Mouse (Mus musculus) embryonic facial prominence, embryonic 11.5 days (tissue): ENCODE data around the gene Slco6c1. TPM values are rescaled to one million over a fixed set of nuclear protein-coding genes. Genes with fewer than 3 reads are reported as not detected.
A peak's percentile ranks its signal among the peaks of the same experiment; 100 is the strongest.

Experiments
- ATAC-seq: fragments of 200-750 bp; cut with Nextera tagmentation; replicated peaks from 2 replicates; pipeline ENCODE4 v1.8.0; 2017; ENCODE audit warnings: low read depth; ENCODE audit not compliant: insufficient number of reproducible peaks, low FRiP score, low TSS enrichment
- DNase-seq: peaks from one replicate; pipeline ENCODE4 v3.0.0-alpha.2; 2015; ENCODE audit warnings: low spot score
- H3K27ac ChIP-seq: fragments of 300-500 bp; sonication (generic); replicated peaks from 2 replicates; pipeline ENCODE4 v1.5.1; 2014; ENCODE audit warnings: mild to moderate bottlenecking, low read depth, low read length, control low read depth
- H3K27me3 ChIP-seq: fragments of 300-500 bp; sonication (generic); 2 replicates; pipeline ENCODE4 v1.6.1; 2014; ENCODE audit warnings: mild to moderate bottlenecking, low read length, moderate library complexity, mixed read lengths; ENCODE audit not compliant: control insufficient read depth, insufficient read depth
- H3K36me3 ChIP-seq: fragments of 300-500 bp; sonication (generic); replicated peaks from 2 replicates; pipeline ENCODE4 v1.6.1; 2014; ENCODE audit warnings: low read depth, mild to moderate bottlenecking, low read length, moderate library complexity, mixed read lengths; ENCODE audit not compliant: control insufficient read depth, insufficient read depth
- H3K4me1 ChIP-seq: fragments of 300-500 bp; sonication (generic); 2 replicates; pipeline ENCODE4 v1.6.1; 2014; ENCODE audit warnings: low read length, mixed read lengths; ENCODE audit not compliant: control insufficient read depth, insufficient read depth
- H3K4me2 ChIP-seq: fragments of 300-500 bp; sonication (generic); 2 replicates; pipeline ENCODE4 v1.6.1; 2014; ENCODE audit warnings: low read depth, mild to moderate bottlenecking, control low read depth, low read length, moderate library complexity
- H3K4me3 ChIP-seq: fragments of 300-500 bp; sonication (generic); 2 replicates; pipeline ENCODE4 v1.5.1; 2014; ENCODE audit warnings: low read depth, low read length, control low read depth
- H3K9ac ChIP-seq: fragments of 300-500 bp; sonication (generic); replicated peaks from 2 replicates; pipeline ENCODE4 v1.6.1; 2014; ENCODE audit warnings: mild to moderate bottlenecking, control low read depth, low read length
- H3K9me3 ChIP-seq: fragments of 300-500 bp; sonication (generic); replicated peaks from 2 replicates; pipeline ENCODE4 v1.6.1; 2016; ENCODE audit warnings: mild to moderate bottlenecking, low read length, inconsistent platforms, mixed read lengths; ENCODE audit not compliant: control insufficient read depth
- WGBS: fragments of 180-500 bp; shearing (Covaris S2); extraction: QIAGEN DNeasy Blood & Tissue Kit; methylation state at CpG from one replicate; pipeline ENCODE4 v1.1.7; 2014; 5-methylcytosine and 5-hydroxymethylcytosine counted together
- polyA plus RNA-seq: library from polyadenylated mRNA; unstranded; fragments of >200 nt; fragmentation: Nextera tagmentation; extraction: Ambion mirVana; gene quantifications from 2 replicates; pipeline ENCODE4 v1.2.1, GENCODE M21; 2014

Slco6c1 gene
- polyA plus RNA-seq, result not detected in 2 replicates

DNA sequence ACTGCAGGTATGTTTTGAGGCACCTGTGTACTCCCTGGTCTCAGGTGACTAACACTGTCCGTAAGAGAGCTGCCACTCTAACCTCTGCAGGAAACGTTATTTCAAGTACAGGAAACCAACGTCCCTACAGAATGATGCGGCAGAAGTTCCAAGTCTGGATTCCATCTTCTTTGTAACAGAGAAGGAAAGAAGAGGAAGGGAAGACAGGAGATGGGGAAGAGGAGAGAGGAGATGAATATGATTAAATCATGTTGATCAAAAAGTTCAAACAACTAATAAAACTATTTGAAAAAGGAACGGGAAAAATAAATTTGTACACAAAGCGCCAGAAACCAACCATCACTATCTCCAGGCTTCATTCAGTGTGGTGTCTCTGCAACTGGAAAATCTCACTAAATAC lies at the start of gene Slco6c1:
Gene Slco6c1, minus strand, starts transcription at position 101 of the 400 bp plus-strand sequence.
- Histone ChIP-seq H3K27ac (no peak within 1 kb of the TSS), H3K27me3 (no peaks in the 10 kb centered on the region), H3K9ac (no peak within 1 kb of the TSS), H3K9me3 (no peaks in the 10 kb centered on the region), H3K4me1 (no peaks in the 10 kb centered on the region), H3K4me2 (no peak within 1 kb of the TSS), H3K36me3 (no peaks in the 10 kb centered on the region), H3K4me3 (no peak within 1 kb of the TSS)
- WGBS, result 92% methylated on average over 6 of the region's 6 CpGs
- DNase-seq (no peak), ATAC-seq (no peak)

DNA sequence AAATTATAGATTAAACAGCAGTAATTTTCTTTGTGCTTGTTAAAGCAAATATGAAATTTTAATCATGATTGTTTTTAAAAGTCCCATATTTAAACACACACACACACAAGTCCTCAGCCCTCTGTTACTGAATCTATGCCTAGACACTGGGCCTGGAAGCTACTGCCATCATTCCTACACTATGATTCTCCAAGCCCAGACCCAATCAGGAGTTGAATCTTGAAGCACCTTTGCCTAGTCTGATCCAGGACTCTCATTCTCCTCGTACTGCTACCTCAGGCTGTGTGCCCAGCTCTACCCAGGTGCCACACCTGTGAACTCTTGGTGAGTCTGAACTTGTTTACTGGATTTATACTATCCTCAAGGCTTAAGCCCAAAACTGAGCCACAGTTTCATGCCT lies 89.1 kb downstream of the Slco6c1 start:
- Histone ChIP-seq H3K4me2 (no peak overlapping the region), H3K4me3 (no peak overlapping the region), H3K4me1 (no peaks in the 10 kb centered on the region), H3K27ac (no peak overlapping the region), H3K9me3 (no peaks in the 10 kb centered on the region), H3K27me3 (no peaks in the 10 kb centered on the region), H3K9ac (no peak overlapping the region), H3K36me3 (no peaks in the 10 kb centered on the region)
- WGBS, result 37% methylated on average over 1 of the region's 1 CpGs
- DNase-seq (no peak), ATAC-seq (no peak)

DNA sequence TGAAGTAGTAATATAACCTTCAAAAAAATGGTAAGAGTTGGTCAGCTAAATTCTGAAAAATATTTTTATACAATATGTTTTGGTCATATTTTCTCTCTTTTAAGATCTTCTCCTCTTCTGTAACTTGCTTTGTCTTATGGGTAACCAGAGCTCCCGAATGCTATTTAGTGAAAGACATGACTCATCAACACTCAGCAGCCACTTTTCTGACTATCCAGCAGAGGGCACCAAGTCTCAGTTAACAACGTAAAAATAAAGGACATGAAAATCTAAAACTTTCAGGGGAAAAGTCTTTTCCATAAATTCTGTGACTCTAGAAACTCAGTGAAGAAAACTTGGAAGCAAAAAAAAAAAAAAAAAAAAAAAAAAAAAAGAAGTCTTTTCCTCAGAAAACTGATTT lies 89.6 kb downstream of the Slco6c1 start:
- no peaks in the 10 kb centered on the region for H3K36me3 ChIP-seq
- no peak overlapping the region for H3K9ac ChIP-seq
- H3K4me3 ChIP-seq, result no peak overlapping the region
- H3K27me3 ChIP-seq, result no peaks in the 10 kb centered on the region
- H3K4me1 ChIP-seq, result no peaks in the 10 kb centered on the region
- DNase-seq, result peak; percentile 74
- ATAC-seq, result no peak
- no peaks in the 10 kb centered on the region for H3K9me3 ChIP-seq
- WGBS, result 14% methylated on average over 2 of the region's 2 CpGs
- H3K4me2 ChIP-seq, result no peak overlapping the region
- H3K27ac ChIP-seq, result no peak overlapping the region

DNA sequence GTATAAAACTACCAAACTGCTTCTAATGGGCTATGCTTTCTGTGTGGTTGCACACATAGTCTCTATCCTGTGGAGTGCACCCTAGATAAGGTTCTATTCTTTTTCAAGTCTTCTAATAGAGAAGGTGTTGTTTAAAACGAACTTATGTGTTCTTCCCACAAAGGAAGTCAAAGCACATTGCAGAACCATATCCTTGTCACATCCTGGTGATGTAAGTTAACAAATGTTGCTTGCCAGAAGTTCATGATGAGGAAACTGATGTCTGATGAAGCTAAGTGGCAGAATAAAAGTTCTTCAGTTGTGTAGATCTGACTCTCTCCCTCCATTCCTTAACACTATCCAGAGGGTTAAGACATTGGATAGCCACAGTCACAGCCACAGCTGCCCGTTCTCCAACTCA lies 90.1 kb downstream of the Slco6c1 start:
- no peaks in the 10 kb centered on the region for H3K27me3 ChIP-seq
- no peak overlapping the region for H3K9ac ChIP-seq
- ATAC-seq (no peak), DNase-seq (no peak)
- H3K9me3 ChIP-seq, result no peaks in the 10 kb centered on the region
- 62% methylated on average over 2 of the region's 2 CpGs for WGBS
- no peaks in the 10 kb centered on the region for H3K4me1 ChIP-seq
- H3K4me2 ChIP-seq, result no peak overlapping the region
- no peaks in the 10 kb centered on the region for H3K36me3 ChIP-seq
- H3K27ac ChIP-seq, result no peak overlapping the region
- no peak overlapping the region for H3K4me3 ChIP-seq

DNA sequence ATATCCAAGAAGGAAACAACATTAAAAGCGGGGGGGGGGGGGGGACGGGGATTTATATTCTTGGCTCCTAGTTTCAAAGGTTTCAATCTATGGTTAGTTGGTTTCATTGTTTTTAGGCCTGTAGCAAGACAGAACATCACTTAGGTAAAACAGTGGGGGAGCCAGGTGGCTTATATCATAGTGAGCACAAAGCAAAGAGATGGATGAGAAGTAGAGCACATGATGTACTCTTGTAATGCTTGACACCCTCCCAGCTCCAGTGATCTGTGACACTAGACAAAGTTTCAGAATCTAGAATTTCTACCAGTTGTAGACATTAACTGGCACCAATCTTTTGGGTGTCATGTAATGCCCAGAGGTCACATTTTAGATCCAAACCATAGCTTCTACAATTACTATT lies 106.7 kb downstream of the Slco6c1 start:
- H3K27me3 ChIP-seq, result no peaks in the 10 kb centered on the region
- no peak overlapping the region for H3K9ac ChIP-seq
- no peaks in the 10 kb centered on the region for H3K4me1 ChIP-seq
- no peak overlapping the region for H3K4me3 ChIP-seq
- no peak overlapping the region for H3K27ac ChIP-seq
- H3K36me3 ChIP-seq, result no peaks in the 10 kb centered on the region
- no peaks in the 10 kb centered on the region for H3K9me3 ChIP-seq
- ATAC-seq, result no peak
- no peak overlapping the region for H3K4me2 ChIP-seq
- DNase-seq, result no peak
- 84% methylated on average over 2 of the region's 2 CpGs for WGBS

DNA sequence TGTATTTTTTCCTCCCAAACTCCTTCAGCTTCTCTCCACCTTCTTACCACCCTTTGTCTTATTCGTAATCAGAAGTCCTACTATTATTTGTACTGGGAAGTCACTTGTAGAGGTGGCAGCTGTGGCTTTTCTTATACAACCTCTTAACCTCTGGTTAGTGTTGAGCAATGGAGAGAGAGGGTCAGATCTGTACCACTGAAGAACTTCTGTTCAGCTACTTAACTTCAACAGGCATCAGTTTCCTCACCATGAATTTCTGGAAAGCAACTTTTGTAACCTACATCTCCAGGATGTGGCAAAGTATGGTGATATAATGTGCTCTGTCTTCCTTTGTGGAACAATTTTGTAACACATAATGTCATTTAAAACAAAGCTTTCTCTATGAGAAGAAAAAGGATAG lies 108.7 kb downstream of the Slco6c1 start:
- H3K4me1 ChIP-seq, result no peaks in the 10 kb centered on the region
- no peaks in the 10 kb centered on the region for H3K36me3 ChIP-seq
- H3K9me3 ChIP-seq, result no peaks in the 10 kb centered on the region
- ATAC-seq, result no peak
- H3K27me3 ChIP-seq, result no peaks in the 10 kb centered on the region
- no peak overlapping the region for H3K27ac ChIP-seq
- WGBS, result 61% methylated on average over 1 of the region's 1 CpGs
- H3K4me3 ChIP-seq, result no peak overlapping the region
- H3K4me2 ChIP-seq, result no peak overlapping the region
- DNase-seq, result no peak
- H3K9ac ChIP-seq, result no peak overlapping the region

DNA sequence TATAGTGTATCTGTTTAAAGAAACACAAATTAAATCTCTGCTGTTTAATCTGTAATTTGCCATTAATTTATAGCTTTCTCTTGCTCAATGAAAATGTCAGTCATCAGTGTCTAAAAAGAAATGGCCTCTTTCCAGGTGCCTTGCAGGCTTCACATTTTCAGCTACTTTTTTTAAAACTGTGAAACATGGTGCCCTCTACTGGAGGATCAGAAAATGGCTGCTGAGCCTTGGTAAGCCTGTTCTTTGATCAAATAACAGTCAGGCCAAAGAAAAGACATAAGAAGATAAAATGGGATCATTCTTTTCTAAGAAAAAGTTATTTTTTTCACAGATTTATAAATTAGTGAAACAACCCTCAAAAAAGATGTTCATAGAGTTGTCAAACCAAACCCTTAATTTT lies 109.1 kb downstream of the Slco6c1 start:
- Histone ChIP-seq H3K9ac (no peak overlapping the region), H3K27ac (no peak overlapping the region), H3K36me3 (no peaks in the 10 kb centered on the region), H3K4me2 (no peak overlapping the region), H3K9me3 (no peaks in the 10 kb centered on the region), H3K27me3 (no peaks in the 10 kb centered on the region), H3K4me1 (no peaks in the 10 kb centered on the region), H3K4me3 (no peak overlapping the region)
- ATAC-seq (no peak), DNase-seq (peak; percentile 76)
